ENCODE assay signal across 24 mouse cellular contexts in genomic region chr15:99503256-99503655, GRCm38 (mm10). TPM values are rescaled to one million over a fixed set of nuclear protein-coding genes. Genes with fewer than 3 reads are reported as not detected.
DNase-seq lines count a peak whose midpoint lies in the region; ATAC-seq lines count a peak whose summit lies in the region.
"Had no signal": no experiment of that assay in that cellular context is flagged by ENCODE, and none has a peak within 500 bp of the region (broad histone marks: within the 10 kb centered on the region; RNA-seq: fewer than 3 reads in every experiment).

No protein-coding gene starts in this region.

- no peaks in the 10 kb centered on the region for H3K9me3 ChIP-seq in kidney, embryonic 14.5 days (ENCODE audit: control insufficient read depth, low read length)
- no peaks in the 10 kb centered on the region for H3K9me3 ChIP-seq in embryonic facial prominence, embryonic 12.5 days
- H3K9me3 ChIP-seq in limb, embryonic 10.5 days (replicated peaks): no peaks in the 10 kb centered on the region
- H3K9me3 ChIP-seq: forebrain, embryonic 13.5 days; intestine, embryonic 15.5 days; liver, embryonic 15.5 days; lung, embryonic 15.5 days; midbrain, embryonic 10.5 days; midbrain, embryonic 15.5 days; neural tube, embryonic 15.5 days had no signal

- DNase-seq in cerebellum, adult 9-11 months: peak; percentile 9
- DNase-seq in cerebellum, postnatal 10 days: no peak
- no peak for DNase-seq in kidney, adult 18-20 months
- no peak for DNase-seq in limb, embryonic 10.5 days (ENCODE audit: low spot score)
- DNase-seq: adrenal gland, adult 2 months; adrenal gland, postnatal 36 days; gastrocnemius, postnatal 10 days; retina, postnatal 1 day; right cerebral cortex, postnatal 14 days had no signal

- no peak overlapping the region for H3K9ac ChIP-seq in kidney, embryonic 14.5 days (ENCODE audit: low read depth, low read length)
- H3K9ac ChIP-seq in embryonic facial prominence, embryonic 12.5 days: no peak overlapping the region
- H3K9ac ChIP-seq: forebrain, embryonic 13.5 days; intestine, embryonic 15.5 days; liver, embryonic 15.5 days; lung, embryonic 15.5 days; midbrain, embryonic 15.5 days; neural tube, embryonic 15.5 days had no signal

- no peak overlapping the region for H3K4me2 ChIP-seq in kidney, embryonic 14.5 days (replicated peaks; ENCODE audit: low read depth, low read length)
- H3K4me2 ChIP-seq in embryonic facial prominence, embryonic 12.5 days (replicated peaks): no peak overlapping the region
- H3K4me2 ChIP-seq: forebrain, embryonic 13.5 days; heart, embryonic 11.5 days; intestine, embryonic 15.5 days; liver, embryonic 15.5 days; lung, embryonic 15.5 days; midbrain, embryonic 15.5 days; neural tube, embryonic 15.5 days had no signal

- no peak overlapping the region for H3K4me3 ChIP-seq in kidney, embryonic 14.5 days (ENCODE audit: low read length)
- no peak overlapping the region for H3K4me3 ChIP-seq in embryonic facial prominence, embryonic 12.5 days
- no peak overlapping the region for H3K4me3 ChIP-seq in limb, embryonic 10.5 days
- H3K4me3 ChIP-seq: forebrain, embryonic 13.5 days; intestine, embryonic 15.5 days; liver, embryonic 15.5 days; lung, embryonic 15.5 days; midbrain, embryonic 10.5 days; midbrain, embryonic 15.5 days; neural tube, embryonic 15.5 days had no signal

- no peaks in the 10 kb centered on the region for H3K27me3 ChIP-seq in kidney, embryonic 14.5 days (ENCODE audit: control insufficient read depth, insufficient read depth, low read length)
- H3K27me3 ChIP-seq in embryonic facial prominence, embryonic 12.5 days: 0 out of 2 replicates have a peak, but pooled peaks cover 2% of the 10 kb centered on the region
- H3K27me3 ChIP-seq in limb, embryonic 10.5 days (ENCODE audit: low read depth, poor library complexity, severe bottlenecking): peaks cover 42% of the 10 kb centered on the region
- H3K27me3 ChIP-seq: forebrain, embryonic 13.5 days; intestine, embryonic 15.5 days; liver, embryonic 15.5 days; lung, embryonic 15.5 days; midbrain, embryonic 15.5 days; neural tube, embryonic 15.5 days had no signal

- ATAC-seq in kidney, embryonic 14.5 days (ENCODE audit: low FRiP score, low TSS enrichment): no peak
- ATAC-seq in embryonic facial prominence, embryonic 12.5 days (ENCODE audit: insufficient number of reproducible peaks, insufficient read depth, low FRiP score, low TSS enrichment): no peak
- ATAC-seq: activated CD4-positive, CD25-positive, alpha-beta regulatory T cell, adult 4 months; hindbrain, postnatal 0 days; midbrain, embryonic 15.5 days had no signal

- H3K27ac ChIP-seq in kidney, embryonic 14.5 days (ENCODE audit: low read depth, low read length): peak overlapping the region; percentile 65
- H3K27ac ChIP-seq in embryonic facial prominence, embryonic 12.5 days: peak overlapping the region; percentile 65; the same call in 1 of the 2 replicates
- 0 out of 2 replicates have a peak overlapping the region, but pooled peaks have one; percentile 17 for H3K27ac ChIP-seq in limb, embryonic 10.5 days
- H3K27ac ChIP-seq: liver, embryonic 15.5 days had no signal

- H3K36me3 ChIP-seq in kidney, embryonic 14.5 days (ENCODE audit: control insufficient read depth, insufficient read depth, low read length): no peaks in the 10 kb centered on the region
- H3K36me3 ChIP-seq in embryonic facial prominence, embryonic 12.5 days: no peaks in the 10 kb centered on the region
- no peaks in the 10 kb centered on the region for H3K36me3 ChIP-seq in limb, embryonic 10.5 days
- H3K36me3 ChIP-seq: intestine, embryonic 15.5 days; liver, embryonic 15.5 days; lung, embryonic 15.5 days; midbrain, embryonic 10.5 days; midbrain, embryonic 15.5 days; neural tube, embryonic 15.5 days had no signal

- 52% methylated on average over 5 of the region's 5 CpGs for WGBS in kidney, embryonic 14.5 days
- 64% methylated on average over 5 of the region's 5 CpGs for WGBS in embryonic facial prominence, embryonic 12.5 days
- WGBS in limb, embryonic 10.5 days: 72% methylated on average over 5 of the region's 5 CpGs

- H3K4me1 ChIP-seq in kidney, embryonic 14.5 days (ENCODE audit: control insufficient read depth, insufficient read depth, low read length): peaks cover 63% of the 10 kb centered on the region
- H3K4me1 ChIP-seq in embryonic facial prominence, embryonic 12.5 days: peaks cover 33% of the 10 kb centered on the region
- peaks cover 43% of the 10 kb centered on the region for H3K4me1 ChIP-seq in limb, embryonic 10.5 days

RNA-seq across cellular contexts. Expression of gene Faim2, which starts 24.7 kb away (rescaled TPM):
- polyA plus RNA-seq in kidney, embryonic 14.5 days (2014; fragmentation: Nextera tagmentation; extraction: Ambion mirVana): not detected in 2 replicates
- polyA plus RNA-seq in embryonic facial prominence, embryonic 12.5 days (2016; fragmentation: Nextera tagmentation; extraction: Ambion mirVana): 0.36 and 1.0 TPM in 2 replicates
- 0.26 TPM in 1 of 2 replicates, not detected in the other for polyA plus RNA-seq in limb, embryonic 10.5 days (2016; fragmentation: Nextera tagmentation; extraction: Ambion mirVana)
- polyA plus RNA-seq: heart, postnatal 0 days; limb, embryonic 11.5 days; liver, adult 2 months had no signal

RNA-seq across cellular contexts. Expression of gene Bcdin3d, which starts 28.7 kb away (rescaled TPM):
- 13.2 and 16.9 TPM in 2 replicates for polyA plus RNA-seq in kidney, embryonic 14.5 days (2014; fragmentation: Nextera tagmentation; extraction: Ambion mirVana)
- polyA plus RNA-seq in embryonic facial prominence, embryonic 12.5 days (2016; fragmentation: Nextera tagmentation; extraction: Ambion mirVana): 14.6 and 16.3 TPM in 2 replicates
- 15.9 and 19.4 TPM in 2 replicates for polyA plus RNA-seq in limb, embryonic 10.5 days (2016; fragmentation: Nextera tagmentation; extraction: Ambion mirVana)

RNA-seq across cellular contexts. Expression of gene Nckap5l, which starts 45.7 kb away (rescaled TPM):
- 9.3 and 11.8 TPM in 2 replicates for polyA plus RNA-seq in kidney, embryonic 14.5 days (2014; fragmentation: Nextera tagmentation; extraction: Ambion mirVana)
- 11.6 and 12.3 TPM in 2 replicates for polyA plus RNA-seq in embryonic facial prominence, embryonic 12.5 days (2016; fragmentation: Nextera tagmentation; extraction: Ambion mirVana)
- 16.3 and 17.4 TPM in 2 replicates for polyA plus RNA-seq in limb, embryonic 10.5 days (2016; fragmentation: Nextera tagmentation; extraction: Ambion mirVana)
